ENCODE assay signal across 1 mouse cellular context in genomic region chrX:162734997-162735929, GRCm38 (mm10).
TF ChIP-seq lines count a peak whose summit lies in the region.

No protein-coding gene starts in this region.

TF ChIP-seq in MEL, 35 proteins besides CTCF, POLR2A, EP300 and RAD21 (continued from another document):
- 0 out of 2 replicates have a peak, but pooled peaks have one; percentile 27 for TF ChIP-seq E2F4 (IDR thresholded peaks at IDR 0.05; ENCODE audit: borderline replicate concordance, low read depth, low read length)
- peak; percentile 44 for TF ChIP-seq ZC3H11A (IDR thresholded peaks at IDR 0.05; ENCODE audit: low read depth, low read length)
- no peak for TF ChIP-seq TAL1 (IDR thresholded peaks at IDR 0.05; ENCODE audit: low read length)
